Mouse (Mus musculus) liver (tissue): ENCODE data around the gene Rsph10b.

Experiments
- DNase-seq: peaks from one replicate; pipeline ENCODE4 v3.0.0-alpha.2; 2020; ENCODE audit warnings: mixed read lengths

Rsph10b gene

DNA sequence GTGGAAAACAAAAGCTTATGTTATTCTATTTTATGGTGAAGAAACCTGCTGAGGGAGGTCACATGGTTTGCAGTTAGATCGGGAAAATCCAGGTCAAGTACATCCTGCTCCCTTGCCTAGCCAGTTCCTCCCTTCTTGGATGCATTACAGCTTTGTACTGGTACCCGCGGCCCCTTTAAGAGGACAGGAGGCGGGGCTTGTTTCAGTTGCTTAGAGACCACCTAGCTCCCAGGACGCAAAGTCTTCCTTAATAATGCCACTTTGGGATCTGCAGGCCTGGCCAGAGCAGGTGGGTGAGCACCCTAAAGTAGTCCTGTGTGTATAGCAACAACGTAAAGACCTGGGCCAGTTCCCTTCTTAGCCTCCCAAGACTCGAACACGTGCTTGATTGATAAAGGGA lies at the start of gene Rsph10b:
Gene Rsph10b (plus strand): TSS at position 205 of the 400 bp plus-strand sequence.
- DNase-seq = no peak

DNA sequence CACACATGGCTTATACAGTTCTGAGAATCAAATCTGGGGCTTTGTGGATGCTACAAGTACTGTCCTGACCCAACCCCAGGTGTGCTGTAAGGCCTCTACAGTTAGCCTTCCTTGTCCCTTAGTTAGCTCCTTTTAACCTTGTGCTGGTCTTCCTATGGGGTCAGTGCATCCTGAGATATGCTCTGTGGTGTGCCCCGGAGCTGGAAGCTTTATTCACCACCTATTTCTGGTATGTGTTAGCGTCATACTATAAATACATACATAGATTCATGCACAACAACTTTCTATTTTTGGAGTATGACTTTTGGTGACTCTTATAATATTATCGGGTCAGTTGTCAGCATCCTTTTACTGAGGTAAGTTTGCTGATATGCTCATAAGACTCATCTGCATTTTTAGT lies 47.6 kb upstream of the Rsph10b start:
- no peak for DNase-seq

DNA sequence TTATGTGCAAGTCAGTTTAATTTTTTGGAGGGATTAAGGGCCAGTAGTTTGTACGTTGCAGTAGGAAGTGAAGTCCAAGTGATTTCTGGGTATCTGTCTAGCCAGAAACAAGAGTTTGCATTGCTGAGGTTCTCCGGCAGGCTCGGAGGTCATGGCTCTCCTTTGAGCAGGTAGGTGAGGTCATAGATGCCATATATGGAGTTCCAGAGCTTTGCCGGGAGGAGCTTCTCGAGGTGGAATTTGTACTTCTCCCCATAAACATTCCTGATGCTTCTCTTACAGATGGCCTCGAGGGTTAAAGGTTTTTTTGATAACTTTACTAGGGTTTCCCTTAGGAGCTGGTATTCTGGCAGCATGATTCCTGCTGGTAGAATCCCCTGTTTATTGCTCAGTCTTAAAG lies 42.1 kb upstream of the Rsph10b start:
- no peak for DNase-seq

DNA sequence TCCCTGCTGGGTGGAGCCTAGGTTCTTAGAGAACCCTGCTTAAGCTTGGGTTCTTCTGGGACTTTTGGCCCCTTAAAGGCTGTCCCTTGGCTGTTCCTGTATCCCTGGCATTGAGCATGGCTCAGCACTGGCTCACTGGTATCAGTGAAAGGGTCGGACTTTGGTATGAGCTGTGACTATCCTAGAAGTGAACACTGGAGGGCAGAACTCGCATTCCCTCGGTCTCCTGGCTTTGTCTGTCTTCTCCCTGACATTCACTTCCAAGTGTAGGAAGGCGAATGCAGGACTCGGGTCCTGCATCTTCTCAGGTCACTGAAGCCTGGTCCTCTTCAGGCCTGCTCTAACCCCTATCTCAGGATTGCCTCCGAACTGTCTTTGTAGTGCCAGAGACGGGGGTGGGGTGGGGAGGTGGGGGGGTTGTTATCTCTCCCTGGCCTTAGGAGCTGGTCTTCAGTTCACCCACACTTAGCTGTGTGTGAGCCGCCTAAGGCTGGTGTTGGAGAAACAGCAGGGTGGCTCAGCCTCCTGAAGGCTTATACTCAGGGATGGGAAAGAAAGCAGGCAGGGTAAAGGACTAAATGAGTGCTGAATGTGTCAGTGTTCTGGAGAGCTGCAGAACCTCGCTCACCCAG lies 40.5 kb upstream of the Rsph10b start:
- DNase-seq = no peak

DNA sequence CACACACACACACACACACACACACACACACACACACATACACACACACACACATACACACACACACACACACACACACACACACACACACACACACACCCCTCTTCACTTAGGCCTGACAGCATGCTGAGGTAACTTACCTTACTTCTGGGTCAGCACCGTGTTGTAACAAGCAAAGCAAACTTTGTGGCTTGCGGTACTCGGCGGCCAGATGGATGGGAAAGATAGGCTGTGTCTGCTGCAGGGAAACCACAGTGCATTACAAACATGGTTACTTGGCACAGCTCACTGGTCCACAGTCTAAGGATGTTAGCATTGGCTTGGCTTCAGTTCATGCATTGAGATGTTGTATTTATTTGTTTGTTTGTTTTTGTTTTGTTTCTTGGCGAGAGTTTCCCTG lies 39.4 kb upstream of the Rsph10b start:
- peak; percentile 61 for DNase-seq

DNA sequence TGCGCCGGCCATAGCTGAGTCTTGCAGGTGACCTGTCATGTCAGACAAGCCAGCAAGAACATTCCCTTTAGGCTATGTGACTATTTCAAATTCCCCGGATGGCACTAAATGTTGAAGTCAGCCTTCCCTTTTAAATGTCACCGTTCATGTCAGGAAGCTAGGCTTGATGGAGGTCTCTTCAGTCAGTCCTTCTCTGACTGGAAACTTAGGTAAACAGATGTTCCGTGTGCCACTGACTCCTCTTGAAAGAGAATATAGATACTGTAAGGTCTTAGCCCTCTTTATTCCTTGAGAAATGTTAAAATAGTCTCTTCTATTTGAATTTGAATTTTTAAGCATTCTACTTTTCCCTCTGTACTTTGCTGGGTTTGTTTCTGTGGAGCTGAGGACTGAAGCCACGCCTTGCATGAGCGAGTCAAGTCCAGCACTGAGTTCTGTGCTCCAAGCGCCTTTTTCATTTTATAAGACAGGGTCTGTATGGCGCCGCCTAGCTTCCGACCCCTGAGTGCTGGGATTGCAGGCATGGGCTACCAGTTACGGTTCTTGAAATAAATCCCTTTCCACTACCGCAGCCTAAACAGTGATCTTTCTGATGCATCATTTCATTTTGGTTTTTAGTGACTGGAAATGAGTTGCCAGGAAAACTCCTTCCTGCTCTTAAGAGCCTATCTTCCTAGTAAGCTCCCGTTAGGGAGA lies 35.1 kb upstream of the Rsph10b start, which contains the start of gene Ankrd61:
Gene Ankrd61 (minus strand): TSS at position 51 of the 696 bp plus-strand sequence.
- DNase-seq = no peak

DNA sequence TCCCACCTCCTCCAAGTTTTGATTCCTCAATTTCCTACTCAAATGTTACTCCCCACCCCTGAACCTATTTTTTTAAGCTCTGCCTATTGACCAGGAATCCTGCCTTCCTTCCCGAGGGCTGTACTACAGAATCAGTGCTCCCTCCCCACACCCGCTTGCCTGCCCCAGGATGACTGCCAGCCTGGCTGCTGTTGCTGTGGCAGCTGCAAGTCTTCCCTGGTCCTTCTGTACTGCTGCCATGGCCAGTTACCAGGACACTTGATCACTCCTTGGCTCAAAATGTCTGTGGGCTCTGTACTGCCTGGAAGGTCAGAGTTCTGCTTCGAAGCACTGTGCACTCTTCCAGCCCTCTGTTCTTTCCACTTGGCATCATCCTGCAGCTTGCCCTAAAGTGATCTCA lies 30.7 kb upstream of the Rsph10b start:
- DNase-seq = no peak

DNA sequence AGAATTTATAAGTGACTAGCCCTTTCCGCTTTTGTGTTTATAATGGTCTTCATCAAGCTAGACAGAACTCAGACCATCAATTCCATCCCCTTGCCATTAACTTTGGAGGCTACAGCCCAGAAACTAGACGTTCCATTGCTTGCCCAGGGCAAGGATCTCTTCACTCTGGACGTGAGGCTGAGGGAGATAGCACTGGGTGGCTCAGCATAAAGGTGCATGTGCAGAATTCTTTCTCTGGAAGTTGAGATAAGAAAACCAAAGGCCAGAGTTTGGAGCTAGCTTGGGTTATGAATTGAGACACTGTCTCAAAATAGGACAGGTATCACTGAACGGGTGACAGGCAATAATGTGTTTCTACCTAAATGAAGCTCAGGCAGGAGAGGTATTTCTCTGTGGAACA lies 29.0 kb upstream of the Rsph10b start:
- peak; percentile 45 for DNase-seq

DNA sequence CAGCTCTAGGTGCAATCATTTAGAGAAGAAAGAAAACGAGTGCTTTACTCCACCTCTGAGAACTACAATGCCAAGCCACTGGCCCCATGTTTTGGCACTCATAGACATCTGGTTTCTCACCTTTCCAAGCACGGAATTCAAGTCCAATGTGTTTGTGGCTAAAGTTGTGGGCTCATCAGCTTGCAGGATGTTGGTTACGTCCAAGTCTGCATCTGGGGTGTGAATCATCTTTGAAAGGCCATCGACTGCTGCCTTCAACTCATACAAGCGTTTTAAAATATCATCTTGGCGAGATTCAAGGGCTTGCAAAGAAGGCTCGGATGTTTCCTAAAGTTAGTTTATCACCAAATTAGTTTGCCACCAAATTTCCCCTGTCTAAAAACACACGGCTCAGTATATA lies 26.4 kb upstream of the Rsph10b start:
- no peak for DNase-seq

DNA sequence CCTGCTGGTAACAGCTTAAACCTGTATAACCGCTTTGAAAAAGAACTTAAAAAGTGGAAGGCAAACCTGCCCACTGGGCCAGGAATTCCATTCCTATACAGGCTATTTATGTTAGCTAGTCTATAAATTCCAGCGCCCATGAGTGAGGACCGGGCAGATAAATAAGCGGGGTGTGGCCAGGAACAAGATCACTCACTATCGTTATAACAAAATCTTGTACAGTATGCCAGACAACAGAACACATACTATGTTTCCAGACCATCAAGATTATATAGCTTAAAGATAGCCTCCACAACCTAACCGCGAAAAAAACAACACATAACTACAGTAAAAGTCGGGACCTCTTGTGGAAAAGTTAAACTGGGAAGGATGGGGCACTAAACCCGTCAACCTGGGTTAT lies 23.9 kb upstream of the Rsph10b start:
- peak; percentile 64 for DNase-seq

DNA sequence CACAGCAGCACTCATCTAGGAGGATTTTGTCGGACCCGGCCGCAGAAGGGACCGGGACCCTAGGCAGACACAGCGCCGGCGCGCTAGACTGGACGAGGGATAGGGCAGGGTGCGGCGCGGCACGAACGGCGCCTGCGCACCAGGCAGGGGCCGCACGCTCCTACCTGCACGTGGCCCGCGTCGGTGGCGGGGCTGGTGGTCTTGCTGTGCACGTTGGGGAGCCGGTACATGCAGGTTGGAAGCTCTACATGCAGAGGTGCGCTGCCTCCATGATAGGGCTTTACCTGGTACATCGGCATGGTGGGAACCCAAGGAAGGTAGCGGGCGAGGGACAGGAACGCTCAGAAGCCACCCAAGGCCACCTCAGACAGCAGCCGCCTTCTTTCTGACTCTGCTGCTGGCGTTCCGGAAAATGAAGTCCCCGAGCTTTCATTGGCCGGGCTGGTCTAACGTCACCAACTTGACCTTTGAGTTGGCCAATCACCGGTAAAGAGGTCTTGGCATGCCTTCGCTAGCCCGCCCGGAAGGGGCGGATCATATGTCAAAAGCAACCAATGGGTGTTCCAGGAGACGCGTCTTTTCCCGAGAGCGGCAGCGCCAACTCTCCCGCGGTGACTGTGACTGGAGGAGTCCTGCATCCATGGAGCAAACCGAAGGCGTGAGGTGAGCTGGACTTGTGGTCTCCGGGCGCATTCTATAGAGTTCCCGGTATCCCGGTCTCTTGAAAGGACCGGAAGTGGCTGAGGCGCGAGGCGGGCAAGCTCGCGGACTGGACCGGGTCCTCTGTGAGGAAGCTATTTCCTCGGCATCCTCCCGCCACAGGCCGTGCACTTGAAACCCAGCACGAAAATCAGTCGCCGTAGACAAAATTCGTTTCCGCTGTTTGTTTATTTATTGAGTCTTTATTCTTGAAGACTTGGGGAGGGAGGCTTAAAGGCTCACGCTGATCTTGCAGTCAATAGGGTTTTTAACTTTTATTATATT lies 23.1 kb upstream of the Rsph10b start, which contains the start of the genes Aimp2 and Pms2:
Gene Aimp2 (minus strand): TSS at position 431 of the 984 bp plus-strand sequence.
Gene Pms2 (plus strand): TSS at position 548 of the 984 bp plus-strand sequence.
- DNase-seq = peak; percentile 96

DNA sequence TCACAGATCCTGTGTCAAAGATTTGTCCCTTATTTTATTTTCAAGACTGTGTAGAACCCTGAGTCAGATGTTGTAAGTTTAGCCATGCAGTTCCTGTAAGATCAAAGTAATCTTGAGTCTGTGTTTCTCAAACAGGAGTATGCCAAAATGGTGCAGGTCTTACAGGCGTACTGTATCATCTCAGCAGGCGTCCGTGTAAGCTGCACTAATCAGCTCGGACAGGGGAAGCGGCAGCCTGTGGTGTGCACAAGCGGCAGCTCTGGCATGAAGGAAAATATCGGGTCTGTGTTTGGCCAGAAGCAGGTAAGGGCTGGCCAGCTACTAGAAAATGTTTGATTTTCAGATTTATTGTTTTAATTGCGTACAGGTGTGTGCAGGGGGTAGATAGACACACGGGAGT lies 16.6 kb upstream of the Rsph10b start:
- no peak for DNase-seq

DNA sequence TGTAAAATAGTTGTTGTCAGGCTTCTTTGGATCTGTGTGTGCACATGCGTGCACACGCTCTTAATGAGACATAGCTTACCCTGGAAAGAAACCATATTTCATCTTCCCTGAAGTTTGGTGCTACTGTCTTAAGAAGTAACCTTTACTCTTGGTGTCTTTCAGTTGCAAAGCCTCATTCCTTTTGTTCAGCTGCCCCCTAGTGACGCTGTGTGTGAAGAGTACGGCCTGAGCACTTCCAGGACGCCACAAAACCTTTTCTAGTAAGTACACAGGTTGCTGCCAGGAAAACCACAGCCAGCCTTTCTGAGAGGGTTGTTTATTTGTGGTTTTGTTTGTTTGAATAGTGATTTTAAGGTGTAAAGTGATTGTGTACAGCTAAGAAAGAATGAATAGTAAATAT lies 15.4 kb upstream of the Rsph10b start:
- DNase-seq = peak; percentile 68

DNA sequence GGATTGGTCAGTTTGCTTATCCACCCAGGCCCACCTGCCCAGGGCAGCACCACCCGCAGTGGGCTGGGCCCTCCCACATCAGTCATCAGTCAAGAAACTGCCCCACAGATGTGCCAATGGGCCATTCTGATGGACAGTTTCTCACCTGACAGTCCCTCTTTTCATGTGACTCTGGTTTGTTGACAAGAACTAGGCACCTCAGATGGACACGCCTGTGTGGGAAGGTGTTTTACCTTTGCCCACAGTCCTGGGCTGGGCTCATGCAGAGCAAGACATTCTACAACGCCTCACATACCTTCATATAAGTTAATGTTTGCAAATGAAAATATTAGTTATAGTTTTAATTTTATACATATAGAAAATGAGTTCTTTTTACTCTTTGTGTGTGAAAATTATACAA lies 14.7 kb upstream of the Rsph10b start:
- DNase-seq = no peak

DNA sequence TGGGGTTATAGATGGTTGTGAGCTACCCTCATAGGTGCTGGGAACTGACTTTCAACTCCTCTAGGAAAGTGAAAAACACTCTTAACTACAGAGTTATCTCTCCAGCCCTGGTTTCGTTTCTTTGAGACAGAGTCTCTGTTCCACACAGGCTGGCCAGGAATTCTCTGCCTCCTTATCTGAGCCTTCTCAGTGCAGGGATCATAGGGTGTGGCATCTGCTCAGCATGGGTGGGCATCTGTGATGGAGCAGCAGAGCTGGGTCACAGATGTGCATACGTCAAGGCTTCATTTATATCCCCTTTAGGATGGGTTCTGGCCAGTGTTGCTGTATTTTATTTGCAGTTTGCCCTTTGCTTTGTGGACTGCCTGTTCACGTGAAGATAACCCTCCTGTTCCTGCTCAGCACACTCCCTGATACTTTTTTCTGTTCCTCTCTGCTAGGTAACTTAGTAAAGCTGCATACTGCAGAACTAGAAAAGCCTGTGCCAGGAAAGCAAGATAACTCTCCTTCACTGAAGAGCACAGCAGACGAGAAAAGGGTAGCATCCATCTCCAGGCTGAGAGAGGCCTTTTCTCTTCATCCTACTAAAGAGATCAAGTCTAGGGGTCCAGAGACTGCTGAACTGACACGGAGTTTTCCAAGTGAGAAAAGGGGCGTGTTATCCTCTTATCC lies 7.9 kb upstream of the Rsph10b start:
- peak; percentile 81 for DNase-seq

DNA sequence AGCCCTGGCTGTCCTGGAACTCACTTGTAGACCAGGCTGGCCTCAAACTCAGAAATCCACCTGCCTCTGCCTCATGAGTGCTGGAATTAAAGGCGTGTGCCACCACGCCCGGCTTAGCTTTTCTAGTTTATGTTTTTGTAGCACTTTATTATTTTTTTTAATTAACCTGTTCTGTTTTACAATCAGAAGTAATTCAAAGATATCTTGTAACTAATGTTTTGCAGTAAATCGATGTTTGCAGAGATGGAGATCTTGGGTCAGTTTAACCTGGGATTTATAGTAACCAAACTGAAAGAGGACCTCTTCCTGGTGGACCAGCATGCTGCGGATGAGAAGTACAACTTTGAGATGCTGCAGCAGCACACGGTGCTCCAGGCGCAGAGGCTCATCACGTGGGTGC lies 5.0 kb upstream of the Rsph10b start, which contains the start of gene Gm42421:
Gene Gm42421 (plus strand): TSS at position 301 of the 400 bp plus-strand sequence.
- no peak for DNase-seq

DNA sequence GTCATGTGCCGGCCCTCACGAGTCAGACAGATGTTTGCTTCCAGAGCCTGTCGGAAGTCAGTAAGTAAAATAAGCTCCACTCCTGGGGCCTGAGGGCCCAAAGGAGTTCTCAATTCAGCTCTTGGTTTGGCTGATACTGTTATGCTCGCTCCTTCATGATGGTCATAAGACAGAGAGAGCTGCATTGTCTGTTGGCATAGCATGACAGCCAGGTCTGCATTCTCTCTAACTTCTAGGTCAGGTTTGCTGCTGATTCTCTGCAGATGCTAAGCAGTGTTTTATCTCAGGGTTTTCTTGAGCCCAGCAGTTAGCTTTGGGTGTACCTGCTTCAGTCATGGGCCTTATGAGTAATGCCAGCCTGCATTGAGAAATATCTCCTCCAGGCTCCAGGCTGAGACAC lies 3.5 kb upstream of the Rsph10b start:
- no peak for DNase-seq

DNA sequence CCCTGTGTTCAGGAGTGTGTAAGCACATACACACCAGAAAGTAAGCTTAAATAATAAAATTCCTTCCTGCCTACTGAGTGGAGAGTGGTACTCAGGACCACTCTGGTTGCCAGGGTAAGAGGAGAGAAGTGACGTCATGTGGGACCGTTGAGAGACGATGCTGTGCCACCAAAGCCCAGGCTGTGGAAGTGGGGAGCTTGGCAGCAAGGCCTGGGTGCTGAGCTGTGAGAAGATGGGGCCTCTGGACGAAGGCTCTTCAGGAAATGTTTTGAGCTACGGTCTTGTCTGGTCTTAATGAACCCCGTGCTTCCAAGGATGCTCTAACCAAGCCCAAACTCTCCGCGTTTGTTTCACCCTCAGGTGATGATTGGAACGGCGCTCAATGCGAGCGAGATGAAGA lies 2.2 kb upstream of the Rsph10b start:
- no peak for DNase-seq

DNA sequence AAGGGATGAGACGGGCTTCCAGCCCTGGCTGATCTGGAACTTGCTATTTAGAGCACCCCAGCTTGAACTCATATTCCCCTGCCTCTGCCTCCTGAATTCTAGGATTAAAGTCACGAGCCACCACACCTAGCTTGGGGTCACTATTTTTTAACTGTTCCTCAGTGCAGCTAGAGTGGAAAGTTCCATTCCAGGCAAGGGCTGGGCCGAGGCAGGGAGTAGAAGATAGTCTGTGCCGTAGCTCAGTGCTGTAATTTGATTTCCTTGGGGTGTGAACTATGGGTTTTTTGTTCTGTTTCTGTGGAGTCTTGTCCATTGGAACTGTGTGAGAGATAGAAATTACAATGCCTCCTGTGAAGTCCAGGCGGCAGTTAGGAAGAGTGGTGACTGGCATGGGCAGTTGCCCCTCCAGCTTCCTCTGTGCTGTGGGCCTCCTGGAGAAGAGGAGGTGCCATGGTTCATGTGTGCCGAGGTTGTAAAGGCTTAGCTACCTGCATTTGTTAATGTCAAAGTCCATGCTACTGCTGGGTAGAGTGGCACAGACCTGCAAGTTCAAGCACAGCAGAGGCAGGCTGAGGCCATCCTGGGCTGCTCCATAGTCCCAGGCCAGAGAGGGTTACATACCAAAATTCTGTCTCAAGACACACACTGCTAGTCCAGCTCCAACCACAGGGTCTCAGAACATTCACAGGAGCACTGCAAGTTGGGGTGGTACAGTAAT lies 813 bp upstream of the Rsph10b start:
- DNase-seq = no peak

DNA sequence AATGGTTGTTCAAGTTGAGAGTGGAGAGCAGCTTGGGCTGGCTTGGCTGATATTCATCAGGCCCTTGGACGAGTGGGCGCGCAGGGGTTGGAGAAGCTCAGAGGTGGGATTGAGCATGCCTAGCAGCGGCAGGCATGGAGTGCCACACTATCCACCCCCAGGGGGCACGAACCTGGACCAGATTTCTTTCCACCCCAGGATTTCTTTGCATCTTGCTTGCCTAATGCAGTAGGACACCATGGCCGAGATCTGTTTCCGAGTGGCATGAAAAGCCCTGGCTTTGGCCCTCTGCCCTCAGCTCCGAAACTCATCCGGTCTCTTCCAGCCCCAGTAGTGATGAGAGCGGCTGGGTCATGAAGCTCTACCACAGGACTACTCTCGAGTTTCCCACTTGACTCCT lies 579 bp downstream of the Rsph10b start:
- DNase-seq = no peak

DNA sequence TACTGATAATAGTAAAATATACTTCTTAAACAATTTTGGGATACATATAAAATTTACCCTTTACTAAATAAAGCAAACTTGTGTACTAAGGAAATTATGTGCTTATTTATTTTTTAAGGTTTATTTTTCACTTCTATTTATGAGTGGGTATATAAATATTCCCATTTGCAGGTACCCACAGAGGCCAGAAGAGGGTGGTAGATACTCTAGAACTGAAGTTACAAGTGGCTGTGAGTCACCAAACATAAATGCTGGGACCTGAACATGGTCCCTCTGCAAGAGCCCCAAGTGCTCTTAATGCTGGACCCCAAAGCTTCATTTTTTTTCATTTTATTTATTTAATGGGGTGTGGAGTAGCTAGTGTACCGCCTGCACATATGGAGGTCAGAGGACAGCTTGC lies 1.0 kb downstream of the Rsph10b start:
- DNase-seq = no peak

DNA sequence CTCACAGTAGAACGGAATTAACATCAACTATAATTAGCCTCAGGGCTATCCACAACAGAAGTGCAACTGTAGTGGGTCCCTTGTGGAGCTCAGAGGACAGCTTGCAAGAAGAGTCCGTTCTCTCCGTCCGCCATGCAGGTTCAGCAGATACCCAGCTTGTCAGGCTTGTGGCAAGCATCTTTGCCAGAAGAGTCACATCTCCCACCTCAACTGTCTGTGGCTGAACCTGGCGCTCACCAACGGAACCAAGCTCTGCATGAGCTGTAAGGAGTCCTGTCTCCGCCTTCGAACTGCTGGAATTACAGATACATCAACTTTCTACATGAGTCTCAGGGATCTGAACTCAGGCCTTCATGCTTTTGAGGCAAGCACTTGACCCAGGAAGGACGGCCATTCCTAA lies 3.3 kb downstream of the Rsph10b start:
- DNase-seq = no peak
